Mouse (Mus musculus) brain, adult 2 months (tissue): Measurements from ENCODE around the gene Adam15.

Experiments used
- DNase-seq: peaks from one replicate; pipeline ENCODE4 v3.0.0; 2011; ENCODE audit warnings: low read depth, low spot score

Adam15 gene

DNA sequence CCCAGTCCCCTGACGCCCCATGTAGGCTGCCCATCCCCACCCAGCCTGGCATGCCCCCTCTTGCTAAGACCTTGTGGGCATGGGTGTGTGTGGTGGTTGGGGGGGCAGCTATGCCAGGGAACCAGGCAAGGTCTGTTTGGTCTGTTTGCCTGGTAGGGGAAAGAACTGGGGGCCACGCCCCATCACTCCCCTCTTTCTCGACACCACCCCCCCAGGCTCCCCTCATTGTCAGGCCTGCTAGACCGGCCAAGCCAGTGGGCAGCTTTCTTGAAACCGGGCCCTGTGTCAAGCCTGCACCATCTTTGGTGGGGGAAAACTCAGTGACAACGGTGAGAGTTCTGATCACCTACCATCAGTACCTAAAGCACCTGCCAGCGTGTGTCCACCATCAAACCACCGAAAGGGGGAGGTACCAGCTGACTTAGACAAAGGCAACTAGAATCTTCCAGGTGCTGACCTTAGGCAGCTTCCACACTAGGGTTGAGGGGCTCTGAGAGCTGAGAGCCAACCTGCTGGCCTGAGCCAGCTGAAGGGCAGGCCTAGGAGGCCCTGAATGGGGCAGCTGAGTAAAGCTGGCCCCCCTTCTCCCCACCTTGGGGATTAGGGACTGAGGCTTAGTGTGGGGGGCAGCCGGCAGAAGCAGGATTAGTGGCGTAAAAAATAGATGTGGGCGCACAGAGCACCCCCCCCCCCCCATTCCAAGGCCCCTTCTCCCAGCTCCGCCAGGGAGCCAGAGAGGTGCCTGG, 34.7 kb upstream of the Adam15 start:
- DNase-seq = no peak

DNA sequence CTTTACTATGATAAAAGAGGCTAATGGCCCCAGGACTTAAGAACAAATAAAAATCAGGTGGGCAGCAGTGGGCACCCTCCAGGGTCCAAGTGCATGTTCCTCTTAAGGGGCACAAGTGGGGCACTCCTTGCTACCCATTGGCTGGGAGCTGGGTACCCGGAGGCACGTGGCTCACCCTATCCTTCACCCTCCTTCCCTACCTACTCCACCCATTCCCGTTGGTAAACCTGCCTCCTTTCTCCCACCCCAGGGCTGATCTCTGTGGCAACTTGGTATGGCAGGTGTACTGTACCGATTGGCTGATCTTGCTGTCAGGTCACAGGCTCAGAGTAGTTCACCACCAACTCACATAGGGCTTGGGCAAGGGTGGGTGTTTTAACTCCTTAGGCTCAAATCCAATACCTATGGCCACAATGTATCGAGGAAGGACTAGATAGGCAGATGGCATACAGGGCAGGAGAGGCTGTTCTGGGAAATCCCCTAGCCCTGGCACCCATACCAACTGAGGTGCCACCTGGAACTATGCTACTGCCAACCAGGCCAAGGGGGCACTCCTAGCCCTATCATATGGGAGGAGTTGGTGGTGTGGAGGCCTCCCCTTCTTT, 34.0 kb upstream of the Adam15 start:
- DNase-seq = no peak

DNA sequence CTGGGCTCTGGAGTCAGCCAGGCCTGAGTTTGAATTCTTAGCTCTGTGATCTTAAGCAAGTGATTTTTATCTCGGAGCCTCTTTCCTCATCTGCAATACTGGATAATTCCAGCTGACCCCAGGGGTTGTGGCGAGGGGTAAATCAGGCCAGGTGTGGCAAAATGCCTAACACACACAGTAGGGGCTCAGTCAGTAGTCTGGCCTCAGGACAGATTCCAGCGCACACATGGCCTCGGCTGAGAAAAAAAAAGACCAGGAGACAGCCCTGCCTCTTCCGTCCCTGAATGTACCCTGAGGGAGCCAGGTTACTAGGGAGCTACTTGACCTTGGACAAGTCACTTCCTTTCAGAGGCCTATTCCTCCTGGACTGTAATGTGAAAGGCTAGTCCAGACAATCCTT, 33.2 kb upstream of the Adam15 start:
- no peak for DNase-seq

DNA sequence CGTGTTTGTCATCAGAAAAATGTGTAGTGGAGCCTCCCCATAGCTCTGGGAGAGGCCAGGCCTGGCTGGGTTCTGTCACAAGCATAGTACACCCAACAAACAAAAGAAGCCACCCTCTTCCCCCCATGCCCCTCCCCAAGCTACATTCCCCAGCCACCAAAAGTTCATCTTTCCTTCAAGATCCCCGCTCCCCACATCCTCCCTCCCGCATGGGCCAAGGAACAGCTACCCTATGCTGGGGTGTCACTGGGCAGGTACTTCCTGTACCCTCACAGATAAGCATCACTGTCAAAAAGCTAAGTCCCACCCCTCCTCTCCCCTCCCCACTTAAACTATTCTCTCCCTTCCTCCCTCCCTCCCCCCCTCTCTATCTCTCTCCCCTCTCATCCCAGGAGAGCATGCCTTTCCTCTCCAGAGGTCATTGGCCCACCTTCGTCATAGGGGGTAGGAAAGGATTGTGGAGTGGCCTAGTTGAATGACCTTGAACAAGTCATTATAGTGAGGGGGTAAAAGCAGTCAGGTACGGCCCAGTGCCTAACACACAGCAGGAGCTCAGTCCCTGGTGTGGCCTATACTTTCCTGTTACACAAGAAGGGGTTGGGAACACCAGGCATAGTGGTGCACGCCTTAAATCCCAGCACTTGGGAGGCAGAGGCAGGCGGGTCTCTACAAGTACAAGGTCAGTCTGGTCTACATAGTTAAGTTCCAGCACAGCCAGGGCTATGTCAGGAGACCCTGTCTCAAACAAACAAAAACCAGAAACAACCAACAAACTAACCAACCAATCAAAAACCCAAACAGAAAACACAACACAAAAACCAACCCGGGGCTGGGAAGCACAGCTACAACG, 32.5 kb upstream of the Adam15 start:
- no peak for DNase-seq

DNA sequence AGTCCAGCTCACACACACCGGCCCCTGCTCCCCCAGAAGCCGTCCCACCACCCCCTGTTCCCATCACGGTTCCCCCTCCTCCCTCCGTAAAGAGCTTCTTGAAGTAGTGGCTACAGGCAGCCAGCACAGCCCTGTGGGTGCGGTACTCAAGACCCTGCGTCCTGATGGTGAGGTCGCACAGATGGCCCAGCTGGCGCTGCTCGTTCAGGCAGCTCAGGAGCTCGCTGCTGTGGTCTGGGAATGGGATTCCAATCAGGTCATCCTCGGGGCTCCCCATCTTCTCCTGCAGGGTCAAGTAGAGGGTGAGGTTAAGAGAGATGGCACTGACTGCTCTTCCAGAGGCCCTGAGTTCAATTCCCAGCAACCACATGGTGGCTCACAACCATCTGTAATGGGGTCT, 31.4 kb upstream of the Adam15 start:
- no peak for DNase-seq

DNA sequence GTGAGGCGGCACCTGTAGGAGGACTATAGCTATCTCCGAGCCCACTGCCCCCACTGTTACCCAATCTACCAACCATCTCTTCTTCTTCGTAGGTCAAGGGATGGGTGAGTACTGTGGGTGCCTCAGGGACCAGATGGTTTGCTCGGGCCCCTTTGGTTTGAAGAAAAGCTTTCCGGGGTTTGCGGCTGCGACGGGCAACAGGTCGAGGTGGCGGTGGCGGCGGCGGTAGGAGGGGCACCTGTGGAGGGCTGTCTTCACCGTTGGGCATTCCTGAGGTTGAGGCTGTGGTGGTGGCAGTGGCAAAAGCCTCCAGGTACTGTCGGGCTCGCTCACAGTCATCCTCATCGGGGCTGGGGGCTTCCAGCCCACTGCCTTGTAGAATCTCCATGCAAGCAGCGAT, 30.9 kb upstream of the Adam15 start:
- DNase-seq = no peak

DNA sequence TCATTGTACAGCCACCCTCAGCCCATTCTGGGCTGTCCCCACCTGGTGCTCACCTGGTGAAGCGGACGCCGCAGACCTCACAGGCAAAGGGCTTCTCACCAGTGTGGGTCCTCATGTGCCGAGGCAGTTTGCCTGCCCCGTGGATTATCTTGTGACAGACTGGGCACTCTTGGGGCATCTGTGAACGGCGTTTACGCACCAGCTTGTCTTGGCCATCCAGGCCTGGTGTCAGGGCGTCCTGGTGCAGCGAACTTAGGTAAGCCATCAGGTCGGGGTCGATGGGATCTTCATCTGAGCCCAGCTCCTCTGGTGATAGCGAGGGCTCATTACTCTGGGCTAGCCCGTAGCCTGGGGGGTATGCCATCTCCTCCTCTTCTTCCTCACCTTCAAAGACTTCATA, 30.5 kb upstream of the Adam15 start:
- DNase-seq = no peak

- no peak for DNase-seq
Measured at GRCm38 (mm10) chr3:89379388-89380131, 29.8 kb upstream of the Adam15 start.

- DNase-seq = peak; percentile 87
Measured at GRCm38 (mm10) chr3:89378394-89379067, 28.7 kb upstream of the Adam15 start.

DNA sequence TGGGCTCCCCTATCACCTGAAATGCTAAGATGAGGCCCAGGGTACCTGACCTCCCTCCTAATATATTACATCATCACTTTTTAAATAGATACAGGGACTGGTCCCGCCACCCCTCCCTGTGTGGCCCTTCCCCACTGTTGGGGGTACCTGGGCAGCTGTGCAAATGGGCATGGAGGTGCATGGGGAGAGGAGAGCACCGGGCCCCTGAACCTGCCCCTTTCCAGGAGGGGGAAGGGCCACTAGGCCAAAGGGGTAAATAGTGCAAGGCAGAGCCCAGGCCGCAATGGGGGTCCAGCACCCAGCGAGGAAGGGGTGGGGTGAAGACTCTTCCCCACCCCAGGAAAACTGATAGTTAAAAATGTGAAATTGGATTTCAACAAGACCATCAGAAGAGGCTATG, 28.0 kb upstream of the Adam15 start:
- DNase-seq = no peak

- no peak for DNase-seq
Measured at GRCm38 (mm10) chr3:89373581-89374231, 23.9 kb upstream of the Adam15 start.

- DNase-seq = no peak
Measured at GRCm38 (mm10) chr3:89367338-89367737, 17.5 kb upstream of the Adam15 start.

DNA sequence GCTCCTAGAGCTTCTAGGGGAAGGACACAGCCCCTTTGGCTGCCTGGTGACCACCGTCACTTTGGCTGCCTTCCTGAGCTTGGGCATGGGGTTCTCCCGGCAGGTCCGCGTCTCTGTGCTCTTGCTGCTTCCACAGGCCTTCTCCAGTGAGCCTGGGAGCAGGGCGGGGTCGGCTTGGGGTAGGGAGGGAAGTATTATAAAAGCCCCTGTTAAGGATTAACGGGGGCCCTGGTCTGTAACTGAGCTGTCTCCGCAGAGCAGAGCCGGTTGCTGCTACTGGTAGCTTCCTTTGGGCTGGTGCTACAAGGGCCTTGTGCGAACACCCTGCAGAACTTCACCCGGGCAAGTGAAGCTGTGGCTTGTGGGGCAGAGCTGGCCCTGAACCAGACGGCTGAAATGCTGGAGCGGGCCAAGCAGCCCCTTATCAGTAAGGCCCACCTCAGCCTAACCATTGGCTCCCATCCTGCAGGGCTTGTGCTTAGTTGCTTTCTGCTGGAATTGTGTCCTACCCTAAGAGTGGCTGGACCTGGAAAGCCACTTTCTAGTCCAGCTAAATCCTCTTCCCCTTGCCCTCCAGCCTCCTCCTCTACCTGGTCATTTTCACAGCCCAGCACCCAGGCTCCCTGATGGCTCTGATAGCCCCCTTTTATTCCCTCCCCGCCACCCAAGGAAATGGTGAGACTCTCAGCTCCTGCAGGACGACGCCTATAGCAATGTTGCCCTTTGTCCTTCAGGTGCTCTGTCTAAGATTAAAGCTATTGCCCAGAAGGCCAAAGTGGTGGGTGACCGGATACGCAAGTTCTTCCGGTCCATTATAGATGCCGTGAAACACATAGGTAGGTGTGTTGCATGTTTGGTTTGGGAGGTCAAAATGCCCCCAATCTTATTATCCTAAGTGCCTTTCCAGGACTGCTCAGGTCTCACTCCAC, 16.0 kb upstream of the Adam15 start:
- no peak for DNase-seq

GRCm38 (mm10) chr3:89365153-89365485, 15.3 kb upstream of the Adam15 start, which contains the start of gene Dcst1:
TSS of gene Dcst1 (minus strand) at chr3:89365253.
- DNase-seq = no peak

DNA sequence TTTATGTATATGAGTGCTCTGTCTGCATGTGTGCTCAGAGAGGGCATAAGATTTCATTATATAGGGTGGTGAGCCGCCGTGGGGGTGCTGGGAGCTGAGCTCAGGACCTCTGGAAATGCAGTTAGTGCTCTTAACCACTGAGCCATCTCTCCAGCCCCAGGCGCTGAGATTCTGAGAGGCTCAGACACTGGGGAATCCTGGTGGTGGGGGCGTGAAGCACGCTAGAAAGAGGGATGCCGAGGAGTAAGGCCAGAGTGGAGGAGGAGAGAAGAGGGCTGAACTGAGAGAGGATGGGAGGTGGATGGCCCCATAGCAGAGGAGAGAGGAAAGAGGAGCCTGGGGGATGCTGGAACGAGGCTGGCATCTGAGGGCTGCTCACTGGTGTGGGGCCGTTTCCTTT, 14.8 kb upstream of the Adam15 start:
- DNase-seq = no peak

- no peak for DNase-seq
Measured at GRCm38 (mm10) chr3:89361675-89362074, 11.9 kb upstream of the Adam15 start, which contains the start of gene Dcst2. TSS of gene Dcst2 (plus strand) at chr3:89361975.

DNA sequence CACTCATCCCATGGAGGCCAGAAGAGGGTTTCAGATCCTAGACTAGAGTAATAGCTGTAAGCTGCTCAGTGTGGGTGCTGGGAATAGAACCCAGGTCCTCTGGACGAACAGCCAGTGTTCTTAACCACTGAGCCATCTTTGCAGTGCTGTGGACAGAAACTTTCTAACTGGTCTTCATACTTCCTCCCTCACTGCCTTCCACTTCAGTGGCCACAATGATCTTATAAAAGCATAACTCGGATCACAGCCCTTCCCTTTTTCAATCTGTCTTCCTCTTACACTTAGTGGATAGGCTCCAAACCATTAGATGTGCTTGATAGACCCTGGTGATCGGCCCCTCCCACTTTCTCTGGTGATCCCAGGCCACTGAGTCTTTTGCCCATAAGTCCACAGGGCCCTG, 10.4 kb upstream of the Adam15 start:
- DNase-seq = no peak

- peak; percentile 48 for DNase-seq
Measured at GRCm38 (mm10) chr3:89359630-89360029, 9.8 kb upstream of the Adam15 start.

DNA sequence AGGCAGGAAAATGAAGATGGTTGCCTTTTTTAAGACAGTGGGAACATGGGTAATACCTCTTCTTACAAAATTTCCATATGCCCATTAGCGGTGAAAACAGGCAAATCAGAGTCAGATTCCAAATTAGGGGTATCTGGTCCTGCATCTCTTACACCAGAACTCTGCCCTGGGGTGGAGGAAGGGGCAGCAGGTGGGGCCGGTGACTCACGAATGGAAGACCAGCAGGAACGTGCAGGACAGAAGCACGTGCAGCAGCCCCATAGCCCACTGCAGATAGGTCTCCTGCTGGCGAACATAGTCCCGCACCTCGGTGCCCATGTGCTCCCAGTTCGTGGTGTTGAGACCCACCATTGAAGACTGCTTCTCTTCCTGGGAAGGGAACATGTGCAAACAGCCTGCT, 6.2 kb upstream of the Adam15 start:
- DNase-seq = no peak

DNA sequence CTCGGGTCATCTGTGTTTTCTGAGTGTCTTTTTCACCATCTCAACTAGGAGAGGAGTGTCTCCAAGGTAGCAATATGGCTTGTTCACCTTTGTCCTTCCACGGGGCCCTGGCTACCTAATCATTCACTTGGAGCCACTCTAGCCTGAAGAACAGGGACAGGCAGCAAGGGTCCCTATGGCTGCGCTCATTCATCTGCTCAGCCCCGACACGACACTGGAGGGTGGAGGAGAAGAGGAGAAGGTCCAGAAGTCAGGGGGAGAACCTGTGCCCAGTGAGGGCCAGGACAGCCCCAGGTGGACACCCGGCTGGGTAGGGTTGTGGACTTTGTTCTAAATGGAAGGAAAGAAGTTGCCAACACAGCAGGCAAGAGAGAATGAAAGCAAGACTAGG, 5.7 kb upstream of the Adam15 start:
- no peak for DNase-seq
